Mouse (Mus musculus): ENCODE measurements around the gene Mx1.

Gene Mx1

DNA sequence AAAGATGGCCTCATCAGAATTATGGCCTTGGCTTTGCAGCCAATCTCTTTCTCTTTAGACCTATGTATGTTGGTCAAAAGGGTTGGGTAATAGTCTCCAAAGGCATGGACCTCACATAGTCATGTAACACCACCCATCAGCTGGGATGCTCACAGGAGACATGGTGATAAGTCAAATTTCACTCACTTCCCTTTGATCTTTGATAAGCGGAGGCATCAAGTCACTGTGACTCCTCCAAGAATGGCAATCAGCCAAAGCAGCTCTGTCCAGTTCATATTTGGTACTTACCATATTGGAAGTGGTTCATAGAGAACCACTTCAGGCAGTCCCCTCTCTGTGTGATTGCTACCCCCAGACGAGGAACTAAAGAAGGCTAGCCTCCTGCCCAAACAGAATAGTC lies 12.0 kb upstream of the Mx1 start:
- no peaks in the 10 kb centered on the region for H3K27me3 ChIP-seq (ENCODE audit: control insufficient read depth, insufficient read depth, low read length, poor library complexity, severe bottlenecking)
- no peak for DNase-seq (ENCODE audit: low read depth, low spot score)
- H3K36me3 ChIP-seq (ENCODE audit: control insufficient read depth, insufficient read depth, low read length, poor library complexity, severe bottlenecking), result no peaks in the 10 kb centered on the region

GRCm38 (mm10) chr16:97467993-97468791 lies 5.5 kb upstream of the Mx1 start:
- Histone ChIP-seq H3K36me3 (ENCODE audit: control insufficient read depth, insufficient read depth, low read length, poor library complexity, severe bottlenecking) (no peaks in the 10 kb centered on the region; the same call in 1 of the 2 replicates), H3K27me3 (ENCODE audit: control insufficient read depth, insufficient read depth, low read length, poor library complexity, severe bottlenecking) (no peaks in the 10 kb centered on the region)
- no peak for DNase-seq (ENCODE audit: low read depth, low spot score)

- Histone ChIP-seq H3K36me3 (ENCODE audit: control insufficient read depth, insufficient read depth, low read length, poor library complexity, severe bottlenecking) (no peaks in the 10 kb centered on the region; the same call in 1 of the 2 replicates), H3K27me3 (ENCODE audit: control insufficient read depth, insufficient read depth, low read length, poor library complexity, severe bottlenecking) (no peaks in the 10 kb centered on the region)
- DNase-seq (ENCODE audit: low read depth, low spot score), result no peak
Measured at GRCm38 (mm10) chr16:97467472-97467871, 4.8 kb upstream of the Mx1 start.

GRCm38 (mm10) chr16:97466182-97466957 lies 3.7 kb upstream of the Mx1 start:
- H3K27me3 ChIP-seq (ENCODE audit: control insufficient read depth, insufficient read depth, low read length, poor library complexity, severe bottlenecking), result no peaks in the 10 kb centered on the region
- peak; percentile 46 for DNase-seq (ENCODE audit: low read depth, low spot score)
- no peaks in the 10 kb centered on the region; the same call in 1 of the 2 replicates for H3K36me3 ChIP-seq (ENCODE audit: control insufficient read depth, insufficient read depth, low read length, poor library complexity, severe bottlenecking)

- DNase-seq (ENCODE audit: low read depth, low spot score), result no peak
- no peaks in the 10 kb centered on the region for H3K27me3 ChIP-seq (ENCODE audit: control insufficient read depth, insufficient read depth, low read length, poor library complexity, severe bottlenecking)
- H3K36me3 ChIP-seq (ENCODE audit: control insufficient read depth, insufficient read depth, low read length, poor library complexity, severe bottlenecking), result peaks cover 1% of the 10 kb centered on the region; the same call in 1 of the 2 replicates
Measured at GRCm38 (mm10) chr16:97461271-97461670, 1.4 kb downstream of the Mx1 start.

DNA sequence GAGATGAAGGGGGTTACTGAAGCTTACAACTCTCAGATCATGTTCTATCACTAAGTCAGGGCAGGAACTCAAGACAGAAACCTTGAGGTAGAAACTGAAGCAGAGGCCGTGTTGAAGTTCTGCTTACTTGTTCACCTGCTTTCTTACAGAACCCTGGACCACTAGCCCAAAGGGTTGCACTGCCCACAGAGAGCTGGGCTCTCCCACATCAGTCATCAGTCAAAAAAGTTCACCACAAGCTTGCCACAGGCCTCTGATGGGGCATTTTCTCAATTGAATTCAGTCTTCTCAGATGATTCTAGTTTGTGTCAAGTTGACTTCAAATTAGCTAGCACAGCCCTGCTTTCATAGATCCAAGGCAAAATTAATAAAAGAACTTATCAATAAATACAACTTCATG lies 2.9 kb downstream of the Mx1 start:
- Histone ChIP-seq H3K27me3 (ENCODE audit: control insufficient read depth, insufficient read depth, low read length, poor library complexity, severe bottlenecking) (no peaks in the 10 kb centered on the region), H3K36me3 (ENCODE audit: control insufficient read depth, insufficient read depth, low read length, poor library complexity, severe bottlenecking) (peaks cover 1% of the 10 kb centered on the region; the same call in 1 of the 2 replicates)
- no peak for DNase-seq (ENCODE audit: low read depth, low spot score)

GRCm38 (mm10) chr16:97447386-97447785 lies 15.3 kb downstream of the Mx1 start:
- DNase-seq (ENCODE audit: low read depth, low spot score), result no peak
- H3K36me3 ChIP-seq (ENCODE audit: control insufficient read depth, insufficient read depth, low read length, poor library complexity, severe bottlenecking), result 0 out of 2 replicates have a peak, but pooled peaks cover 2% of the 10 kb centered on the region
- no peaks in the 10 kb centered on the region for H3K27me3 ChIP-seq (ENCODE audit: control insufficient read depth, insufficient read depth, low read length, poor library complexity, severe bottlenecking)

GRCm38 (mm10) chr16:97443670-97444263 lies 18.9 kb downstream of the Mx1 start:
- no peaks in the 10 kb centered on the region for H3K27me3 ChIP-seq (ENCODE audit: control insufficient read depth, insufficient read depth, low read length, poor library complexity, severe bottlenecking)
- DNase-seq (ENCODE audit: low read depth, low spot score), result peak; percentile 74
- H3K36me3 ChIP-seq (ENCODE audit: control insufficient read depth, insufficient read depth, low read length, poor library complexity, severe bottlenecking), result 0 out of 2 replicates have a peak, but pooled peaks cover 2% of the 10 kb centered on the region

GRCm38 (mm10) chr16:97441967-97442366 lies 20.7 kb downstream of the Mx1 start:
- DNase-seq (ENCODE audit: low read depth, low spot score), result no peak
- H3K27me3 ChIP-seq (ENCODE audit: control insufficient read depth, insufficient read depth, low read length, poor library complexity, severe bottlenecking), result no peaks in the 10 kb centered on the region
- H3K36me3 ChIP-seq (ENCODE audit: control insufficient read depth, insufficient read depth, low read length, poor library complexity, severe bottlenecking), result no peaks in the 10 kb centered on the region

GRCm38 (mm10) chr16:97438191-97438590 lies 24.5 kb downstream of the Mx1 start:
- H3K27me3 ChIP-seq (ENCODE audit: control insufficient read depth, insufficient read depth, low read length, poor library complexity, severe bottlenecking), result no peaks in the 10 kb centered on the region
- DNase-seq (ENCODE audit: low read depth, low spot score), result no peak

DNA sequence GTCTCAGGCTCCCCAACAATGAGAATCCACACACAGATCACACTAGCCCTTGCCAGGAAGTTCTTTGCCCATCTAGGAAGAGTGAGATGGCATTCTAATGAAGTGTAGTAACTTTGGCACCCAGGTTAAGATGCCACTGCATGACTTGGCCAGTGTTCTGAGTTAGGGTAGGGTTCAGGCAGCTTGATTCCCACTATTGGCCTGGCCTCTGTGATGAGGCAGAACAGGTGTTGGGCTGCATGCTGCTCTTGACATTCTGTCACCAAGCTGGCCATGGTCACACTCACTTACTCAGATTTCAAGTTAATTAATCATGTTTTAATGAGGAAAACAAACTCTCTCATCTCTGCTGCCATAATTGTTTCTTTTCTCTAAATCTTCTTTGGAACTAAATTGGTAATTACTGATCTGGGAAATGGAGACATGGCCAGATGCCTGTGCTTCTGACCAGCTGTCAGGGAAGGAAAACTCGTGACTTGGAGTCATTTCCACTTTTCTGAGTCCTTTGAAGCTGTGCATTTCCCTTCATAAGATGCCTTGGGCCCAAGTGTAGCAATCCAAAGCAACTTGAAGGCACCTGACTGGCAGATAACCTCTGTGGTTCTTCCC lies 25.2 kb downstream of the Mx1 start:
- no peaks in the 10 kb centered on the region for H3K36me3 ChIP-seq (ENCODE audit: control insufficient read depth, insufficient read depth, low read length, poor library complexity, severe bottlenecking)
- DNase-seq (ENCODE audit: low read depth, low spot score), result no peak
- no peaks in the 10 kb centered on the region for H3K27me3 ChIP-seq (ENCODE audit: control insufficient read depth, insufficient read depth, low read length, poor library complexity, severe bottlenecking)

More at GRCm38 (mm10) chr16:97438191-97438590, 24.5 kb downstream of the Mx1 start:
- H3K36me3 ChIP-seq (ENCODE audit: control insufficient read depth, insufficient read depth, low read length, poor library complexity, severe bottlenecking), result no peaks in the 10 kb centered on the region

- DNase-seq (ENCODE audit: low read depth, low spot score), result no peak
- H3K36me3 ChIP-seq (ENCODE audit: control insufficient read depth, insufficient read depth, low read length, poor library complexity, severe bottlenecking), result no peaks in the 10 kb centered on the region
- H3K27me3 ChIP-seq (ENCODE audit: control insufficient read depth, insufficient read depth, low read length, poor library complexity, severe bottlenecking), result no peaks in the 10 kb centered on the region
Measured at GRCm38 (mm10) chr16:97434206-97434605, 28.5 kb downstream of the Mx1 start.

GRCm38 (mm10) chr16:97431328-97431727 lies 31.4 kb downstream of the Mx1 start:
- DNase-seq (ENCODE audit: low read depth, low spot score), result no peak
- no peaks in the 10 kb centered on the region for H3K36me3 ChIP-seq (ENCODE audit: control insufficient read depth, insufficient read depth, low read length, poor library complexity, severe bottlenecking)
- no peaks in the 10 kb centered on the region for H3K27me3 ChIP-seq (ENCODE audit: control insufficient read depth, insufficient read depth, low read length, poor library complexity, severe bottlenecking)

- H3K36me3 ChIP-seq (ENCODE audit: control insufficient read depth, insufficient read depth, low read length, poor library complexity, severe bottlenecking), result no peaks in the 10 kb centered on the region
- DNase-seq (ENCODE audit: low read depth, low spot score), result no peak
- no peaks in the 10 kb centered on the region for H3K27me3 ChIP-seq (ENCODE audit: control insufficient read depth, insufficient read depth, low read length, poor library complexity, severe bottlenecking)
Measured at GRCm38 (mm10) chr16:97430091-97430490, 32.6 kb downstream of the Mx1 start.
